Mouse (Mus musculus) olfactory bulb, adult 2 months (tissue): ENCODE measurements around the gene Hira. TPM values are rescaled to one million over a fixed set of nuclear protein-coding genes. Genes with fewer than 3 reads are reported as not detected.
"Not testable (repeated sequence)": the region's sequence is repeated elsewhere in the genome, so short reads cannot be mapped to it uniquely, and the experiment has no call there.

ENCODE experiments used
- H3K27ac ChIP-seq: fragments of 200-500 bp; 2 replicates; pipeline ENCODE4 v1.5.1; 2012; ENCODE audit warnings: low read depth, low read length; ENCODE audit not compliant: insufficient read depth
- H3K4me1 ChIP-seq: fragments of 200-500 bp; 2 replicates; pipeline ENCODE4 v1.6.1; 2012; ENCODE audit warnings: low read length; ENCODE audit not compliant: control insufficient read depth, insufficient read depth
- H3K4me3 ChIP-seq: fragments of 200-500 bp; 2 replicates; pipeline ENCODE4 v1.5.1; 2012; ENCODE audit warnings: mild to moderate bottlenecking, low read depth, low read length, moderate library complexity; ENCODE audit not compliant: insufficient read depth
- CTCF ChIP-seq: fragments of 200-500 bp; IDR thresholded peaks from 2 replicates; pipeline ENCODE4 v1.5.1; 2012; ENCODE audit warnings: low read depth, mild to moderate bottlenecking, low read length, moderate library complexity; ENCODE audit not compliant: insufficient read depth
- POLR2A ChIP-seq: fragments of 200-500 bp; IDR thresholded peaks from 2 replicates; pipeline ENCODE4 v1.6.1; 2012; ENCODE audit warnings: mild to moderate bottlenecking, low read depth, low read length, moderate library complexity; ENCODE audit not compliant: insufficient read depth
- WGBS: fragments of 180-500 bp; shearing (Covaris S2); methylation state at CpG from one replicate; pipeline ENCODE4 v1.1.7; 2018; 5-methylcytosine and 5-hydroxymethylcytosine counted together
- polyA plus RNA-seq: library from polyadenylated mRNA; stranded (reverse); fragments of >200 nt; gene quantifications from 2 replicates; pipeline ENCODE4 v1.2.4, GENCODE M21; 2012; ENCODE audit warnings: low replicate concordance; ENCODE audit not compliant: missing spikeins, insufficient read depth, insufficient read length

Gene Hira
- polyA plus RNA-seq, 1 experiment: not detected

DNA sequence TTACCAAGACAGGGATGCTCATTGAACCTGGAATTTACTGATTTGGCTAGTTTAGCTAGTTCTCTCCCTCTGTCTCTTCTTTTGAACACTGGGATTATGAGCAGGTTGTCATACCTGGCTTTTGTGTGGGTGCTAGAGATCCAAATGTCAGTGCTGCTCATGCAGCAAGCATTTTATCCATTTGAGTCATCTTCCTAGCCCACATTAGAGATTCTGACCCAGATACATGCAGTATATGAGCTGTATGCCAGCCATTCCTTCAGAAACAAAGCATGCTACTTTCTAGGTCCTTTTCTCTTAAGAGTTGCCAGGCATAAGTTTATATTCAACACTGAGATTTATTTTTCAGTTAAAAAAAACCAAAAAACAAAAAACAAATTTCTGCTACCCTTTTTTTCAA lies 76.0 kb downstream of the Hira start:
- H3K27ac ChIP-seq: no peak overlapping the region
- H3K4me1 ChIP-seq: no peaks in the 10 kb centered on the region; the same call in 1 of the 2 replicates
- H3K4me3 ChIP-seq: no peak overlapping the region
- TF ChIP-seq POLR2A (no peak), CTCF (no peak)

DNA sequence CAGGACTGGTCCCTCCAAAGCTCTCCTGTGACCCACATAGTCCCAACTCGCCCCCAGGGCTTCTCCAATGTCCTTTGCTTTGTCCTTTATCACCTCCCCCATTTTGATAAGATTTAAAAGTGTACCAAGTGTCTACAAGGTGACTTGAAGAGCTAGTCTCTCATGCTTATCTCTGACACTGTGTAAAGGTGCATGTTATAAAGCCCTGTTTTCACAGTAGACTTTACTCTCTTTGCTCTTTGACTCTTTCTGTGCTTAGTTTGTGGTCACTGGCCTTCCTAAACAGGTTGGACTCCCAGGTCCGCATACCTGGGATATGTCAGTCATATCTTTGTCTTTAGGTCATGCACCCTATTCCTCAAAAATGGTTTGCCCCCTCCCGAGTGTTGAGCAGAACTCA lies 78.2 kb downstream of the Hira start:
- no peak overlapping the region for H3K4me3 ChIP-seq
- no peaks in the 10 kb centered on the region; the same call in 1 of the 2 replicates for H3K4me1 ChIP-seq
- H3K27ac ChIP-seq: no peak overlapping the region
- 92% methylated on average over 3 of the region's 3 CpGs for WGBS
- TF ChIP-seq CTCF (no peak), POLR2A (no peak)

DNA sequence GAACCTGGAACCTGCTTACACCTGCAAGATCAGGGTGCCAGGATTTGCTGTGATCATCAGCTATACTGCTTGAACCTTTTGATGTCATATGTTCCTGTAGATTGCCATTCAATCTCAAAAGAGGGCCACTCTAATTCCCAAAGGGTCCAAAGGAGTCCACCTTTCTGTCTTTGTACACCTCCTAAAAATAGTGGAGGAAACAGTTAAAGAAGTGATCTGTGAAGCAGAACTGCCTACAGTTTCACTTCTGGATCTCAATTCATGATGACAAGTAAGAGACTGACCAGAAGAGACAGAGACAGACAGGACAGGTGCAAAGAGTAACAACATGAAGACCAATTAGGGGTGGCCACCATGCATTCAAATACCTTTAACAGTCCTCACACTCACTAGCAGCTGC lies 86.6 kb downstream of the Hira start:
- H3K27ac ChIP-seq: no peak overlapping the region
- TF ChIP-seq CTCF (no peak), POLR2A (no peak)
- H3K4me3 ChIP-seq: no peak overlapping the region
- H3K4me1 ChIP-seq: no peaks in the 10 kb centered on the region

DNA sequence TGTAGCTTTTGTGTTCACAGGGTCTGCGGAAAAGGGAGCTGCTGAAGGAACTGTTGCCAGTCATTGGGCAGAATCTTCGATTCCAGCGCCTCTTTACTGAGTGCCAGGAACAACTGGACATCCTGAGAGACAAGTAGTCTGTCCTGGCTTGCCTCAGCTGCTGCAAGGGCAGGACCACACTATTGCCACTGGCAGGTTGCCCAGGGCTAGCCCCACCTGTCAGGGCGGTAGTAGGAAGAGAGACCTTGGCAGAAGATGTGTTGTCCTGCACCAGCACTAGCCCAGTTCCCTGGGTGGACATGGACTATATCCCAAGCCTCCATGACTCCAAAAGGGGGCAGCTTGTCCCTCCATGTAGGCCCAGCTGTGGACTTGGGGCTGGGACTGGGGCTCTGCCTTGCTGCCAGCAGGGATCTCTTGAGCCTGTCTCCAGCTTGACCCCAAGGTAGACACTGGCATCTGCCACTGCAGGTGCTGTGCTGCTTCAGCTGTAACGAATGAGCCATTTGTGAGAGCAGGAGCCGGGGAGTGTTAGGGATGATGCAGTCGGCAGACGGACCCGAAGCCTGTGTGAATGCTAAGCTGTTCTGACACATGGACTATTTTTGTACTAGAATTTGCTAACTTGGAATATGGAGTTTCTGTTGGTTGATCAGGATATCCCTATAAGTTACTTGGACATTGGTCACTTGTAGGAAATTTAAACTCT lies 92.7 kb downstream of the Hira start:
- Histone ChIP-seq H3K4me3 (no peak overlapping the region), H3K27ac (no peak overlapping the region), H3K4me1 (no peaks in the 10 kb centered on the region)
- TF ChIP-seq POLR2A: no peak
- no peak for TF ChIP-seq CTCF
- WGBS: 87% methylated on average over 9 of the region's 9 CpGs

DNA sequence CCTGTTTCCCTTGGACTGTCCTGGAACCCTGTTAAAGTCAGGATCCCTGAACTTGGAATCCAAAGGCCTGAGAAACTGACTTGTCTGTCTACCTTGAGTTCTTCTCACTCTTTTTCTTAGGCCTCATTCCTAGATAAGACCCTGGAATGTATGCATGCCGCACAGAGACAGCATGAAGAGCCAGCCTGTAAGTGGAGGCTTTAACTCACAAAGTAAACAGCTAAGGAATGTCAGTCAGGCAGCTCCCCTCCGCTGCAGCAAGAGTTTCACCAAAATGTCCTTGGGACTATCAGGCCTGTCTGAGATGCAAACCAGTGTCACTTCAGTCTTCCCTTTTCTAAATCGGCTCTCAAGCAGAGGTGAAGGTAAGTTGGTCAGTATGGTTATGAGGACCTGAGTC lies 94.0 kb downstream of the Hira start:
- Histone ChIP-seq H3K4me1 (no peaks in the 10 kb centered on the region), H3K4me3 (no peak overlapping the region), H3K27ac (no peak overlapping the region)
- TF ChIP-seq POLR2A (no peak), CTCF (no peak)
- 91% methylated on average over 3 of the region's 3 CpGs for WGBS

DNA sequence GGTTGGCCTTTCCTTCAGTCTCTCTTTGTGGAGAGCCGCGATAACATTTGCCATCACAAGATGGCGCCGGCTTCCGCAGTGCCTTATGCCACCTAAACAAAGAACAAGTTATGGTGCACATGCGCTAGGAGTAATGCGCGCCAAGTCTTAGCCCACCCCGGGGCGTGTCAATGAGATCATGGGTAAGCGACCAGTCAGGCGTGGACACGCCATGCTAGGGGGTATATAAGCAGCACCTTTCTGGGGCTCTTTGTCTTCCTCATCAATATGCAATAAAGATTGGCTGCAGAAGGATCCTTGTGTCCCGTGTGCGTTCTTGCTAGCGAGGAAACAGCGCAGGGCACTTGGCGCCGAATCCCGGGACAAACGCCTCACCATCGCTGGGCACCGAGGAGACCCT lies 98.8 kb downstream of the Hira start:
- H3K27ac ChIP-seq, H3K4me3 ChIP-seq, H3K4me1 ChIP-seq: not testable (repeated sequence)
- 83% methylated on average over 23 of the region's 23 CpGs for WGBS

DNA sequence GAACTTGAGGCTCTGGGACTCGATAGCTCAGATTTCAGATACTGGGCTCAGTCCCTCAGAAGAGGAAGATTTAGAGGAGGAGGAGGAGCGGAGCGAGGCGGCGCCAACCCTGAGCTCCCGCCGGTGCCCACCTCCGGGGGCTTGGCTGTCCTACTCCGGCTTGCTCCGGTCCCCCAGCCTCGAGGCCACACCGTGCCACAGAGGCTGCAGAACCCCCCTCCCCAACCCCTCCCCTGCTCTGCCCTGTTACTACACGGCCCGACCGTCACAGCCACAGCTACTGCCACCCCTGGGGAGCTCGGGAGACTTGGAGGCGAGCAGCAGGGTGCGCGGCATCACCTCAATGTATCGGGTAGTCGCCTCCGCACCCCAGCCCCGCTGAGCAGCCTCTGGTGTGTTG lies 99.5 kb downstream of the Hira start:
- WGBS: 87% methylated on average over 23 of the region's 23 CpGs
- no peak for TF ChIP-seq POLR2A
- TF ChIP-seq CTCF: no peak
- Histone ChIP-seq H3K4me1 (no peaks in the 10 kb centered on the region), H3K27ac (no peak overlapping the region), H3K4me3 (no peak overlapping the region)

DNA sequence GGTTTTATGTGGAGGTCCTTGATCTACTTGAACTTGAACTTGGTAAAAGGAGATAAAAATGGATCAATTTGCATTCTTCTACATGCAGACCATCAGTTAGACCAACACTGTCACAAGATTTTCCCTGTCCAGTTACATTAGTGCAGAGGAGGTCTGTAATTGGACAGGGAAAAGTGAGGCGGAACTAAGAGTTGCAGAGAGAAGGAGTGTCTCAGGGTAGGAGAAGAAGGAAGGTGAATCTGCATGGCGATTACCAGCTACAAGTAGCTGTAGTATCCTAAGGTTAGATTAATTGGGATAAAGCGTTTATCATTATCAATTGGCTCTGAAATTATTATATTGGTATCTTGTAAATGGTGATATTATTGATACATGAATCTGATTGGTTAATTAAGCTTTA lies 109.5 kb downstream of the Hira start:
- no peaks in the 10 kb centered on the region for H3K4me1 ChIP-seq
- no peak for TF ChIP-seq POLR2A
- no peak for TF ChIP-seq CTCF
- H3K27ac ChIP-seq: no peak overlapping the region
- WGBS: 93% methylated on average over 3 of the region's 3 CpGs
- no peak overlapping the region for H3K4me3 ChIP-seq

DNA sequence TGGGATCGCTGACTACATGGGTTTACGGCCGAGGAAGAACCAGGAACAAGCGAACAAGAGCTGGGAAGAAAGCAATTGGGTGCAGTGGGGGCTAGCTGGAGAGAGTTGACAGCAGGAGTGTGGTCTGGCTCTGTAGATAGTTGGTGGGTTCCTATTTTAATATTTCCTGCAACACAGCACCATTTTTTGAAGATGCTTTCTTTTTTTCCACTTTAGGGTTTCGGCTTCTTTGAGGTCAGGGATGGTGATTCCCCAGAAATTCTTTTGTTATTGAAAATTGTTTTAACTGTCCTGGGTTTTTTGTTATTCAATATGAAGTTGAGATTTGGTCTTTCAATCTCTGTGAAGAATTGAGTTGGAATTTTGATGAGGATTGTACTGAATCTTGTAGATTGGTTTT lies 110.0 kb downstream of the Hira start:
- WGBS: 90% methylated on average over 5 of the region's 5 CpGs
- no peaks in the 10 kb centered on the region for H3K4me1 ChIP-seq
- H3K4me3 ChIP-seq: no peak overlapping the region
- TF ChIP-seq POLR2A: no peak
- H3K27ac ChIP-seq: no peak overlapping the region

DNA sequence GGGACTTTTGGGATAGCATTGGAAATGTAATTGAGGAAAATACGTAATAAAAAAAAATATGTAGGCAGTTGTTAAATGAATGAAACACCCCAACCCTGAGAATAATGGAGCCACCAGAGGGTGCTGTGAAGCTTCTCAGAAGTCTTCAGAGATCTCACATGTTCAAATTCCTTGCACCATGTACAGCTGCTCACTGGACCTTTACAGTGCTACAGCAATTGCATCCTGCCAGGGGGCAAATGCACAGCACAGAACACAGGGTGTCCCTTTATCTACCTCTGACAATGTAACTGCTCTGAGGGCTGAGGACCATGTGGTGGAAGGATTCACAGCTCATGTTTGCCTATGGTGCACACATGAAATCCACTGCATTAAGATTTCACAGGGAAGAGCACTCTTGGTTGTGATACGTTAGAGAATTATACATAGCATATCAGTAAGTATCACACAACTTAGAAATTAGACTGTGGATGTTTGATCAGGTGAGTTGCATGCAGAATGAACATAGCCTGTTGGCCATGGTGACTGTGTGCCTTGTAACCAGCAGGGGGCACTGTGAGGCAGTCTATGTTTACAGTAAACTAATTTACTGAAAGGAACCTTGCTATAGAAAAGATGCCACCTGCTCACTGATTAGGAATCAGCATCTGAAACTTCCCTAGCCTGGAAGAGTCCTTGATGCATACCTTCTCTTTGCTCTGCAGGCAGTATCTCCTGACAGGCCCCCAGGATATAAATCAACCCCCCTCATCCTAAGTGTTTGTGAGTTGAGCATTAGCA lies 126.0 kb downstream of the Hira start:
- not testable (repeated sequence) for H3K4me3 ChIP-seq, H3K27ac ChIP-seq, H3K4me1 ChIP-seq
- WGBS: 46% methylated on average over 2 of the region's 2 CpGs
